Mouse (Mus musculus) ES-Bruce4 (cell line): ENCODE measurements around the gene Olig2.

Experiments used
- CTCF ChIP-seq: IDR thresholded peaks from one replicate; pipeline ENCODE4 v1.8.1; 2011; ENCODE audit warnings: low read depth, low read length
- EP300 ChIP-seq: IDR thresholded peaks from 2 replicates; pipeline ENCODE4 v1.6.1; 2011; ENCODE audit warnings: low read depth, low read length; ENCODE audit not compliant: insufficient read depth
- POLR2A ChIP-seq: IDR thresholded peaks from one replicate; pipeline ENCODE4 v1.8.1; 2011; ENCODE audit warnings: low read length; ENCODE audit not compliant: insufficient read depth

- TF ChIP-seq CTCF (no peak), EP300 (peak; percentile 64; the same call in 1 of the 2 replicates), POLR2A (no peak)
Observed at GRCm38 (mm10) chr16:91262467-91263220, 37.4 kb downstream of the Olig2 start.
